Mouse (Mus musculus) frontal cortex, postnatal 36 days (tissue): ENCODE measurements around the gene Tldc2.
A peak's percentile ranks its signal among the peaks of the same experiment; 100 is the strongest.

Source experiments
- DNase-seq, 2 experiments: peaks; one replicate each; pipeline ENCODE4 v3.0.0; 2022; ENCODE audit warnings: low spot score in 2 of 2

The Tldc2 gene

GRCm38 (mm10) chr2:157127370-157127769 lies 40.5 kb downstream of the Tldc2 start:
- DNase-seq: no peak

GRCm38 (mm10) chr2:157128072-157128471 lies 41.2 kb downstream of the Tldc2 start:
- DNase-seq: peak in 1 of 2 experiments; percentile 12

GRCm38 (mm10) chr2:157129096-157129495 lies 42.2 kb downstream of the Tldc2 start:
- no peak for DNase-seq

- no peak for DNase-seq
Observed at GRCm38 (mm10) chr2:157129601-157130164, 42.8 kb downstream of the Tldc2 start.

GRCm38 (mm10) chr2:157130813-157131514 lies 44.1 kb downstream of the Tldc2 start:
- no peak for DNase-seq

GRCm38 (mm10) chr2:157132086-157132485 lies 45.2 kb downstream of the Tldc2 start:
- DNase-seq: no peak

- no peak for DNase-seq
Observed at GRCm38 (mm10) chr2:157132686-157133540, 46.1 kb downstream of the Tldc2 start.

- no peak for DNase-seq
Observed at GRCm38 (mm10) chr2:157133769-157134478, 47.1 kb downstream of the Tldc2 start.

- DNase-seq: no peak
Observed at GRCm38 (mm10) chr2:157134479-157134931, 47.6 kb downstream of the Tldc2 start.

GRCm38 (mm10) chr2:157135014-157135413 lies 48.2 kb downstream of the Tldc2 start, which contains the start of gene Samhd1:
TSS of gene Samhd1 (minus strand) at chr2:157135265.
- peak; percentile 88 to 90 for DNase-seq

GRCm38 (mm10) chr2:157135529-157136120 lies 48.8 kb downstream of the Tldc2 start:
- DNase-seq: no peak

GRCm38 (mm10) chr2:157136176-157136575 lies 49.3 kb downstream of the Tldc2 start:
- DNase-seq: no peak

- no peak for DNase-seq
Observed at GRCm38 (mm10) chr2:157136646-157137045, 49.8 kb downstream of the Tldc2 start.

- DNase-seq: no peak
Observed at GRCm38 (mm10) chr2:157137959-157138731, 51.3 kb downstream of the Tldc2 start.

- DNase-seq: no peak
Observed at GRCm38 (mm10) chr2:157138808-157139207, 52.0 kb downstream of the Tldc2 start.

- no peak for DNase-seq
Observed at GRCm38 (mm10) chr2:157139251-157139802, 52.5 kb downstream of the Tldc2 start.

- no peak for DNase-seq
Observed at GRCm38 (mm10) chr2:157141962-157142361, 55.1 kb downstream of the Tldc2 start.

- no peak for DNase-seq
Observed at GRCm38 (mm10) chr2:157144132-157144531, 57.3 kb downstream of the Tldc2 start.

- DNase-seq: no peak
Observed at GRCm38 (mm10) chr2:157145173-157145572, 58.3 kb downstream of the Tldc2 start.
